Mouse (Mus musculus): ENCODE results near the gene Gm20388.
"Not testable (repeated sequence)": the region's sequence is repeated elsewhere in the genome, so short reads cannot be mapped to it uniquely, and the experiment has no call there.

The Gm20388 gene

DNA sequence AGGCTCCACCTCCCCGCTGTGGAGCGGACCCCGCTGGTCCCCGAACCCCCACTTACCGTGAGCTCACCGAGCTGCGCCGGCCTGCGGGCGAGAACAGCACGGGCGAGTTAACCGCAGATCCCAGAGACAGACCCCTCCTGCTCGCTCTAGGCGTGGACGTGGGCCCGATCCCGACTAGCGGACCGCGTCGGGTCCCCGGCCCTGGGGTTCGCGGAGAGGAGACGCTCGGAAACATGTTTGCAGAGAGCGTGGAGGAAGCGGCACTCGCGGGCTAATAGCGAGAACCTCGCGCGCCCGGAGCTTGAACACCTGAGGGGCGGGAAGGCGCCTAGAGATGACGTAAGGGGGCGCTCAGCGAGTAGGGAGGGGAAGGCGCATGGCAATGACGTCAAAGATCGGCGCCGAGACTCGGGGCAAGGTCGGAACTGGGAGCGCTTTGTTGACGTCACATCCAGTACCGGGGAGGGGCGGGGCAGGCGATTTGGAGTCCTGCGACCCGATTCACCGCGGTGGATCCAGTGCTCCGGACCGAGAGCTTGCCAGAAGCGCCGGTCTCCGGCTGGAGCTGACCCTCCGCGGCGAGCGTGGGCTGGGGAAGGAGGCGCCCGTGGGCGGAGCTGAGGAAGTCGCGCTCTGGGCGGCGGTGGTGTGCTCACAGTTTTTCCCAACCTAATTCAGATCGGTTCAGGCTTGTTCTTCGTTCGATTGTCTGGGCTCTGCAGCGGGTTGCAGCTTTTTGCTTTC lies 4038.5 kb downstream of the Gm20388 start, which contains the start of gene Nup133:
Nup133 (minus strand) TSS at position 324 of the 744 bp plus-strand sequence.
- DNase-seq, result peak; percentile 99

DNA sequence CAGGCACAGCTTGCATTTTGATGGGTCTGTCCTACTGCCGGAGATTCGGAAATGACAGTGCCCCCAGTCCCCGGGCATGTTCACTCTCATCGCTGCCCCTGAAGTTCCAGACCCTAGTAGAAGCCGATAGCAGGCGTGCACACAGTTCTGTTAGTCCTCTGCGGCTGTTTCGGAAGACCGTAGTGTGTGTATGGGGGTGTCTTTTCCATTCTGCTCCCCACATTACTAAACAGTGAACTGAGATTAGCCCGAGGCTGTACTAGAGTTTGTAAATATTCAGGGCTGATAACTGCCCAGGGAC lies 4039.0 kb downstream of the Gm20388 start:
- no peak for DNase-seq

DNA sequence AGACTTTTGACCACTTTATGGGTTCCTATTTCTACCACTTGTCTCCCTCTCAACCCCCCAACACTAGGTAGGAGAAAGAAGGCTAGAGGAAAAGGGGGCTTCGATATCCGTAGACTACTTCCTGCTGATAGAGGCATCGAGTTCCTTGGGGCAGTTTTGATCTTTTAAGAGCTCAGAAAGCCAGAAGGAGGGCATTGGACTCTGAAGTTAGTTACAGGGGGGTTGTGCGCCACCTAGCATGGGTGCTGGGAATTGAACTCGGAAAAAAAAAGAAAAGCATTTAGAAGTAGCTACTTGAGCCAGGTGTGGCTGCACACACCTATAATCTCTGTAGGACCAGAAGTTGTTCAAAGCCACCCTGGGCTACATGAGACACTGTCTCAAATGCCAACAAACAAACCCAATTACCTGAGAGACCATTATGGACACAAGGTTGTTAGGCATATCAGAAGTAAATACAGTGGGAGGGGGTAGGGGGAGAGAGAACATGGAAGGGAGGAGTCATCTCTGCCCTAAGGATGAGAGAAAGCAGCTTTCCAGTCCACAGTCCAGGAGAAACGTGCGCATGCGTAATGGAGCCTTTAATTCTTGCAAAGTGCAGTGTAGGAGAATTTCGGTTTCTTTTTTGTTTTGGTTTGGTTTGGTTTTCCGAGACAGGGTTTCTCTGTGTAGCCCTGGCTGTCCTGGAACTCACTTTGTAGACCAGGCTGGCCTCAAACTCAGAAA lies 4039.6 kb downstream of the Gm20388 start:
- peak; percentile 75 for DNase-seq

DNA sequence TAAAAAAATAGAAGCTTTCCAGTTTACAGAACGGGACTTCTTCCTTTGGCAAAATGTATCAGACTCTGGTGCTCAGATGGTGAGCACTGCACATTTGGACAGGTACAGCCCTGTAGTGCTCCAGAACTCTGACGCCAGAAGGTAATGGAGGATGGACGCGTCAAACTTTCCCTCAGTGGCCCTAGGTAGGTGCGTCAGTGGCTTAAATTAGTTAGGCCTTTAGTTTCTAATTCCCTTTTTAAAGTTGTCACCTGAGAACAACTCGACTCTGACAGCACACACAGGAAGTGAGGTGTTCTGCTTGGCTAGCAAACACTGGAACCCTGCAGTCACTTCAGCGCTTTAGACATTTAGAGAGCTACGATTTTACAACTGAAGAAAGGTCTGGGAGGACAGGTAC lies 4043.0 kb downstream of the Gm20388 start:
- DNase-seq, result no peak

DNA sequence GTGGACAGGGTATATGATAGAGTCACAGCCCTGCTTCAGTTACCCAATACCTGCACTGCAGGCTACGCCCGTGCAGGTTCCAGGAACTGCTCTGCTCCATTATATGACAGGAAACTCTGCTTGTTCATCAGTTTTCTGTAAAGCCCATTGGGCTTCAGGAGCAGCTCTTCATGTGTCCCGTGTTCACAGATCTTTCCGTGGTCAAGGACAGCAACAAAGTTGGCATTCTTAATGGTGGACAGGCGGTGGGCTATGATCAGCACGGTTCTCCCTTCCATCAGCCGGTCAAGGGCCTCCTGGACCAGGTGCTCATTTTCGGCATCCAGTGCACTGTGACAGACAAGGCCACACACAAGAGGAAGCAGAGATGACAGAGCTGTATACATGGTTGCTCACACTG lies 4043.6 kb downstream of the Gm20388 start:
- DNase-seq, result no peak

GRCm38 (mm10) chr8:123958130-123958529 lies 4047.5 kb downstream of the Gm20388 start:
- no peak for DNase-seq

- DNase-seq, result no peak
These were observed 4048.8 kb downstream of the Gm20388 start for GRCm38 (mm10) chr8:123959473-123959872.

GRCm38 (mm10) chr8:123960056-123960455 lies 4049.4 kb downstream of the Gm20388 start:
- no peak for DNase-seq

DNA sequence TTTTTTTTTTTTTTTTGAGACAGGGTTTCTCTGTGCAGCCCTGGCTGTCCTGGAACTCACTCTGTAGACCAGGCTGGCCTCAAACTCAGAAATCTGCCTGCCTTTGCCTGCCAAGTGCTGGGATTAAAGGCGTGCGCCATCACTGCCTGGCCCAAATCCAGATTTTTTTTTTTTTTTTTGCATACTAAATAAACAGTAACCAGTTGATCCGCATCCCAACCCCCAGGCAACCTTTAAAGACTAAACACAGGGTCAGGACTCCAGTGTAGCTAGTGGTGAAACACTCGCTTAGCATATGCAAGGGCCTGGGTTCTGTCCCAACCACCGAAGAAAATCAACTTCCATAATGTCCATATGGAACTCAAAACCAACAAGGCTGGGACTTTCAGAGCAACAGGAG lies 4049.9 kb downstream of the Gm20388 start:
- DNase-seq, result not testable (repeated sequence)

- DNase-seq, result no peak
These were observed 4050.7 kb downstream of the Gm20388 start for GRCm38 (mm10) chr8:123961371-123961770.

DNA sequence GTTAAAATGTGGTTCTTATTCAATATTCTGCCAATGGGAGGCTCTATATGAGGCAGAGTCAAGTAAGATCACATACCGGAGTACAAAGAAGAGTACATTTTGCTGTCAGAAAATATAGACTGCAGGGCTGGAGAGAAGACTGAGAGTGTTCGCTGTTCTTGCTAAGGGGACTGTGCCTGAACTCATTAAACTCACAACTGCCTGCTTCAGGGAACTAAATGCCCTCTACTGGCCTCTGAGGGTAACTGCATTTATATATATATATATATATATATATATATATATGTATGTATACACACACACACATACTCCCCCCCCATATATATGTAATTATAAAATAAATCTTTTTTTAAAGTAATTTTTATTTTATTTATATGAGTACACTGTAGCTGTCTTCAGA lies 4056.3 kb downstream of the Gm20388 start:
- DNase-seq, result peak; percentile 21

- DNase-seq, result no peak
These were observed 4062.9 kb downstream of the Gm20388 start for GRCm38 (mm10) chr8:123973495-123973894.

DNA sequence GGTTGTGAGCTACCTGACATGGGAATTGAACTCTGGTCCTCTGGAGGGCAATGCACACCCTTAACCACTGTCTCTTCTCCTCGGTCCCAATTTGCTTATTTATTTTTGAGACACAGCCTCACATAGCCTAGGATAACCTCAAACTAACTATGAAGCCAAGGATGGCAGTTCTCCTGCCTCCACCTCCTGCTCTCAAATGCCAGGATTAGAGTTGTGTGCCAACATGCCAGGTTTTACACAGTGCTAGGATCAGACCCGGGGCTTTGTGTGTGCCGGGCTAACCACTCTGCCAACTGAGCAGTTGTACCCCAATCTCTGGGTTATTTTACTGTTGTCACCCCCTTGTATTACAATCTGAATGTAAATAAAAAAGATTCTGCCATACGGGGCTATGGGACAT lies 4066.9 kb downstream of the Gm20388 start:
- DNase-seq, result peak; percentile 19

- peak; percentile 46 for DNase-seq
These were observed 4067.7 kb downstream of the Gm20388 start for GRCm38 (mm10) chr8:123978166-123978838.

DNA sequence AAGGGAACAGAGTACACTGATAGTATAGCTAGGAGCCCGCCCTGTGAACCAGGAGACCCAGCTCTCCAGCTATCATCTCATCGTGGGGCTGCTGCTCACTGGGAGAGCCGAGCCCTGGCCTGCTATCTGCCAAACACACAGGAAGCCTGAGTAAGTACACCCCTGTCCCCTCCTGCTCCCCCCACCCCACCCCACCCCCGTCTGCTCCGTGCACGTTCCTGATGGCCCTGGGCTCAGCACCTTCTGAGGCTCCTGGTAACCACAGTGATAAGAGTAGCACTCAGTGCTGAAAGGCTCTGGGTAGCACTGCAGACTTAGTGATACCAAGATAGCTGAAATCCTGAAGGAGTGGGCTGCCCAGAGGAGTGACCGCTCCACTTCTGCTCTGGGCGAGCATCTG lies 4068.3 kb downstream of the Gm20388 start:
- DNase-seq, result no peak

DNA sequence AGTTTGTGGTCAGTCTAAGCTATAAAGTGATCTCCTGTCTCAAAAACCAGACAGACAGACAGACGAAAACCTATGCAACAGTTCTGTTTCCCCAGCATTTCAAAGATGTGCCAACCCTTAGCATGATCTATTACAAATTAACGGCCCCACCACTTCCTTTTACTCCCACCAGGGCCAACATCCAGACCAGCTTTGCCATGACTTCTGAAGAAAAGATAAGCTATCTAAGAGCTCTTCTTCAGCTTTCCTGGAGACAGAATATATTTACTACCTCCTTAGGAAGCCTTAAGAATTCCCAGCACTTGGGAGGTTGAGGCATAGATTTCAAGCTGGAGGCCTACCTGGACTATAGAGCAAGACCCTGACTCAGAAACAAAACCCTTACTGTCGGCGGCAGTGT lies 4069.6 kb downstream of the Gm20388 start:
- no peak for DNase-seq

DNA sequence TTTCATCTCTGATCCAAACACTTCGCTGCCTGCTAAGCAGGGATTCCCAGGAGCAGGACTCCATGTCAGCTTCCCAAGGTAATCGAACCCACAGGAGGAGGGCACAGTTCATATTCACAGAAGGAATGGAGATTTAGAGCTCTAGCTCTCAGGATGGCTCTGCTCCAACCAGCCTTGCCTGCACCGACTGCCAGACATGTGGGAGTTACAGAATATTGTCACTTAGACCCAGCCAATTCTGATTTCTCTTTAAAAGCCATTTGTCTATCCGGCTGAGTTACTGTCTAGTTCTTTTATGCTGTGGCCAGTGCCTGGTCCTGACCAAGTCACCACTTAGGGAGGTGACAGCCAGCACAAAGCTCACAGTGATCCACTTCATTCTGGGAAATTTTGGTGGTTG lies 4071.0 kb downstream of the Gm20388 start:
- peak; percentile 35 for DNase-seq

GRCm38 (mm10) chr8:123982291-123982793 lies 4071.7 kb downstream of the Gm20388 start:
- peak; percentile 50 for DNase-seq

DNA sequence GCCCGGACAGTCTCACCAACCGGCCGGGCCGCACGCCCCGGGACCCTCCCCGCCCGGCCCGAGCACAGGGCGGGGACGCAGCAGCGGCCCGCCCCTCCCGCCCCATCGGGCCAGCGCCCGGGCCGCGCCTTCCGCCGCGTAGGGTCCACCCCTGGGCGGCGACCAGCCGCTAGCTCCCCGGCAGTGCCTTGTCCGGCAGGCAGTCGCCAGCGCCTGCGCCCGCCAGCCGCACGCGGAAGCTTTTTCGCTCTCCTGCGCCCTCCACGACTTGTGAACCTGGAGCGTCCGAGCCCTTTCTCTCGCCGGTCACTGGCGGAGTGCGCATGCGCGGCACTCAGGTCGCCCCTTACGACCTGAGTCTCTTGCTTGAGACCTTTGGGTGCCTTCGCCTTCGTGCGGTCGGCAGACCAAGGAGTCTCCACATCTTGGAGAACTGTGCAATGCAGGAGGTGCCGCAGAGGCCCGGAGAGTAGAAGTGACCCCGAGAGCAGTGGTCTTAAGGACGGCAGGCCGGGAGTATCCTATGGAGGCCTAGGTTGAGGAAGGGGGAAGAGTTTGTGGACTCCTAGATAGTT lies 4072.3 kb downstream of the Gm20388 start, which contains the start of gene Abcb10:
Abcb10 (minus strand) TSS at position 297 of the 575 bp plus-strand sequence.
- peak; percentile 88 for DNase-seq

DNA sequence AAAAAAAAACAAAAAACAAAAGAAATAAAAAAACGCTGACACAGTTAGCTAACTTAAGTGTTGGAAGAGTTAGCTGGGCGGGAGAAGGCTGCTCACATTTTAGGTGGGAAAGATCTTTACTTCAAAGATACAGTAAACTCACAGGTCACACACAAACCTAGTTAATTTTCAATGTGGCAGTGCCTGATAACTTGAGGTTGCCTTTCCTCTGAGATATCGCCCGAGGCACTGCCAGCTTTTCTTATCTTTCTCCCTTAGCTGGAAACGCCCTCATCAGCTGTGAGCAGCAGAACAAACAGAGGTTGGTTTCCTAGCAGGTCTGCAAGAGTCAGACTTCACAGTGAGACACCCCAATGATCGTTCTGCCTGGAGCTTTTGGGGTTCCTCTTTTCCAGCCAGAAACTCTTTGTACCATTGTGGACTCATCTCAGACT lies 4078.0 kb downstream of the Gm20388 start:
- no peak for DNase-seq

DNA sequence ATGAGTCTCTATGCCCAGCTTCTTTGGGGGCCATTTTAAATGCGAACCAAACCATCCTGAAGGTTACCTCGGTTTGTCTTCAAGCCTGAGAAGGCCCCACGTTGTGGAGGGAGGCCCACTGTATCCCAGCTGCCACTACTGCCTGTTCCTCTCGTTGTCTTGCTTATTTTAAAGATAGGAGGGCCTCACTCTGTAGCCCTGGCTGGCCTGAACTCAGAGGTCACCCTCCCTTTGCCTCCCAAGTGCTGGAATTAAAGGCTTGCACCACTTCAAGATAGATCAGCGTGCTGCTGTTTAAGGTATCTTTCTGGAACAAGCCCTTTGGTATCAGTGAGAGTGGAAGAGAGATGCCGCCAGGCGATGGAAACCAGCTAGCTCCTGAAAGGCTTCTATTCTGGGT lies 4078.5 kb downstream of the Gm20388 start:
- no peak for DNase-seq

DNA sequence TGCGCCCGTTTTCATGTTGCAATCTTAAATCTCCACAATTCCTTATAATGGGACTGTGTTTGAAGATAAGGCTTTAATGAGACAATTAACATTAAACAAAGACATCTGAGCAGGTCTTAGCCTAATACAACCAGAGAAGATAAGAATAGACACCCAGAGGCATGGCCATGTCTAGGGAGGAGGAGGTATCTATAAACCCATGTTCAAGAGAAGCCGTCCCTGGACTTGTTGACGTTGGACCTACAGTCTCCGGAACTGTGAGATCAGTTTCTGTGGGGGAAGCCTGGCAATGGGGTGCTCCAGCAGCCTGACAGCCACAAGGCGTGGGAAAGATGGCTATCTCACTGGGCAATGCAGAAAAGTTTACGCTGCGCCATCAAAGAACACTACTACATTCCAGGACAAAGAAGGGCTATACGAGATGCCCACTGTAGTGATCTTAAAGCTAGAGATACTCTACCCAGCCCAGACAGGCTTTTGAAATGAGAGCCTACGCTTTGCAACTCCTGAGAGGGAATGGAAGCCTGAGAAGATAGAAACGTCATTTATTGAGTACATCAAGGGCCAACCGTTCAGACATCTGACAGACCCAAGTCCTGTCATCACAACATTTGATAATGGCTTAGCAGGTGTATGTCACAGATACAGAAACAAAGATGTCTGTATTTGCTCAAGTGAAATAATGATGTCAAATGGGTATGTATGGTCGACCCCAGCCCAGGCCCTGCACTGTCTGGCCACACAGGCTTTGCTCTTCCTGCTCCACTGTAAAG lies 4079.8 kb downstream of the Gm20388 start:
- no peak for DNase-seq
